Mouse (Mus musculus) myocyte (in vitro differentiated cells): ENCODE results near the gene Cldn3.

Experiments
- E2F4 ChIP-seq: IDR thresholded peaks from one replicate; pipeline ENCODE4 v1.6.1; 2011; ENCODE audit warnings: mild to moderate bottlenecking, control low read depth, moderate library complexity; ENCODE audit not compliant: insufficient read depth
- MYOD1 ChIP-seq, 3 experiments: IDR thresholded peaks; one replicate each; pipeline ENCODE4 v1.6.1; 2011; ENCODE audit warnings: control low read depth in 2 of 3, low read depth in 2 of 3, mild to moderate bottlenecking in 2 of 3, moderate library complexity in 1 of 3; ENCODE audit not compliant: insufficient read length in 2 of 3, control insufficient read depth in 1 of 3
- POLR2A ChIP-seq: IDR thresholded peaks from one replicate; pipeline ENCODE4 v1.6.1; 2011; ENCODE audit warnings: low read depth, mild to moderate bottlenecking, control low read depth, moderate library complexity; ENCODE audit not compliant: insufficient read length
- POLR2AphosphoS2 ChIP-seq: IDR thresholded peaks from one replicate; pipeline ENCODE4 v1.6.1; 2011; ENCODE audit warnings: low read depth, control low read depth; ENCODE audit not compliant: insufficient read length
- REST ChIP-seq: IDR thresholded peaks from one replicate; pipeline ENCODE4 v1.6.1; 2011; ENCODE audit warnings: mild to moderate bottlenecking, control low read depth, moderate library complexity; ENCODE audit not compliant: insufficient read depth, insufficient read length
- SRF ChIP-seq: IDR thresholded peaks from one replicate; pipeline ENCODE4 v1.6.1; 2011; ENCODE audit warnings: low read depth; ENCODE audit not compliant: control insufficient read depth, insufficient read length
- TCF12 ChIP-seq: IDR thresholded peaks from one replicate; pipeline ENCODE4 v1.6.1; 2011; ENCODE audit warnings: mild to moderate bottlenecking, control low read depth; ENCODE audit not compliant: poor library complexity, insufficient read depth, severe bottlenecking
- USF1 ChIP-seq: IDR thresholded peaks from one replicate; pipeline ENCODE4 v1.6.1; 2011; ENCODE audit warnings: low read depth, mild to moderate bottlenecking, control low read depth, moderate library complexity

DNA sequence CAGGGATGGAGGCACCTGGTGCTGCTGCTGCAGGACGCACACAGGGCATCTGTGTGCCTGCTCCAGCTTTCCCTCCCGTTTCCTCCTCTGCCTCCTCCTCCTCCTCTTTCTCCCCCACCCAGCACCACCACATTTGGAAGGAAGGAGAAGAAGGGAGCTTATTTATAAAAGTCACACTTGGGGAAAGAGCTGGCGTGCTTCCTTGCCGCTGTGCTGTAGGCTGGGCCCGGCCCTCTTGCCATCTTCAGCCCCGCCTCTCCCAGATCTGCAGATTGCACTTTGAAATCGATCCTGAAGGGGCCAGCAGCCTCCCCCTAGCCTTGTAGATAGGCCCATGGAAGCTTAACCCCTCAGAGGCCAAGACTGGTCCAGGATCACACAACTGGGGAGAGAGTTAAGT, 39.9 kb downstream of the Cldn3 start:
- TF ChIP-seq POLR2A (no peak), SRF (no peak), USF1 (no peak), TCF12 (no peak), REST (no peak), E2F4 (no peak), MYOD1 (IDR thresholded peaks at IDR 0.05; ENCODE audit: control insufficient read depth in 1 of 3, insufficient read length in 2 of 3, low read depth in 2 of 3) (no peak), POLR2AphosphoS2 (no peak)
